Mouse (Mus musculus) E14TG2a.4 (cell line): ENCODE data around the gene Cdk17.
A peak's percentile ranks its signal among the peaks of the same experiment; 100 is the strongest.

Source experiments
- H3K27me3 ChIP-seq: 2 replicates; pipeline ENCODE4 v1.6.1; 2014; ENCODE audit warnings: low read length, control low read depth; ENCODE audit not compliant: insufficient read depth
- H3K36me3 ChIP-seq: 2 replicates; pipeline ENCODE4 v1.6.1; 2014; ENCODE audit warnings: low read length, control low read depth; ENCODE audit not compliant: insufficient read depth
- H3K4me1 ChIP-seq: replicated peaks from 2 replicates; pipeline ENCODE4 v1.6.1; 2014; ENCODE audit warnings: low read depth, low read length, control low read depth
- H3K4me3 ChIP-seq: replicated peaks from 2 replicates; pipeline ENCODE4 v1.5.1; 2014; ENCODE audit warnings: mild to moderate bottlenecking, low read length
- H3K9me3 ChIP-seq: 2 replicates; pipeline ENCODE4 v1.6.1; 2014; ENCODE audit warnings: low read length, control low read depth
- CTCF ChIP-seq: conservative IDR thresholded peaks from 2 replicates; pipeline ENCODE4 v1.5.1; 2014; ENCODE audit warnings: low read length
- NANOG ChIP-seq: IDR thresholded peaks from 2 replicates; pipeline ENCODE4 v1.6.1; 2014; ENCODE audit warnings: borderline replicate concordance, low read length, mixed read lengths
- POU5F1 ChIP-seq: IDR thresholded peaks from 2 replicates; pipeline ENCODE4 v1.6.1; 2014; ENCODE audit warnings: low read length, borderline replicate concordance

Cdk17 gene

GRCm38 (mm10) chr10:93275212-93276136 is 114.8 kb downstream of the Cdk17 start:
- H3K27me3 ChIP-seq: no peaks in the 10 kb centered on the region
- H3K4me3 ChIP-seq: peak overlapping the region; percentile 63
- no peaks in the 10 kb centered on the region for H3K9me3 ChIP-seq
- no peaks in the 10 kb centered on the region for H3K36me3 ChIP-seq
- H3K4me1 ChIP-seq: peaks cover 73% of the 10 kb centered on the region
- TF ChIP-seq CTCF (no peak), NANOG (no peak), POU5F1 (no peak)

- H3K36me3 ChIP-seq: 0 out of 2 replicates have a peak, but pooled peaks cover 5% of the 10 kb centered on the region
- H3K27me3 ChIP-seq: no peaks in the 10 kb centered on the region
- peak overlapping the region; percentile 63; the same call in 1 of the 2 replicates for H3K4me3 ChIP-seq
- no peaks in the 10 kb centered on the region for H3K9me3 ChIP-seq
- peaks cover 78% of the 10 kb centered on the region for H3K4me1 ChIP-seq
- TF ChIP-seq POU5F1 (no peak), CTCF (no peak), NANOG (no peak)
Observed at GRCm38 (mm10) chr10:93276349-93276763, 115.7 kb downstream of the Cdk17 start.

DNA sequence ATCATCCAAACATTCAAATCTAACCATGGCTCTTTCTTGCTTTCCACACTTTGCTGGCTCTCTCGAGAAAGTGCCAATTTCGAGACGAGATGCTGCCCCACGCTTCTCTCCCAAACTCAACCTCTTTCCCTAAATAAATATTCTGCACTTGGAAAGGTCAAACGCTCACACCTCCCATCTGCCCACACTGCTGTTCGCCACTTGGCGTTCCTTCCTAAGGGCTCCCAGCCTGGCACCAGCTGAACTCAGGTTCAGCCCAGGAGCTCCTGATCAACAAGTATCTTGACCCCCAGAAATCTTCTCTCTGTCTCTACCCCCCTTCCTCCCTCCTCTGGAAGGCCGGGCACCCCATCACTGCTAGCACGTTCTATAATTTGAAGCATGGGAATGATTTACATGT is 116.2 kb downstream of the Cdk17 start:
- Histone ChIP-seq H3K36me3 (0 out of 2 replicates have a peak, but pooled peaks cover 5% of the 10 kb centered on the region), H3K27me3 (no peaks in the 10 kb centered on the region), H3K9me3 (no peaks in the 10 kb centered on the region), H3K4me3 (no peak overlapping the region), H3K4me1 (peaks cover 76% of the 10 kb centered on the region)
- no peak for TF ChIP-seq NANOG
- TF ChIP-seq CTCF: no peak
- TF ChIP-seq POU5F1: no peak

DNA sequence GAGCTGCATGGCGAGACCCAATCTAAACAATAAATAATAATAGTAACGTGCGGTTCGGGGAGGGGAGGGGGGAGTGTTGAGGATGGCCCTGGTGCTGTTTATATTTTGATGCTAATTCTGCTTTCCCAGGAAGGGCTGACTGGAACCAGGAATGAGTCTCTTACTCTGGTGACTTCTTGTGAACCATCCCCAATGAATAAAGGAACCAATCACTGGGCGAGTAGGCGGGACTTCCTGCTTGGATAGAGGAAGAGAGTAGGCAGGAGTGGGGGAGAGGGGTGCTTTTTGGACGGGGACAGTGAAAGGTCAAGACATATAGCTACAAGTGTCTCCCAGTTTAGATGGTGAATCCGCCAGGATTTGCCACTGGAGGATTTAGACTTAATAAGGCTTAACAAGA is 117.7 kb downstream of the Cdk17 start:
- peaks cover 62% of the 10 kb centered on the region for H3K4me1 ChIP-seq
- no peaks in the 10 kb centered on the region for H3K27me3 ChIP-seq
- H3K36me3 ChIP-seq: 0 out of 2 replicates have a peak, but pooled peaks cover 5% of the 10 kb centered on the region
- H3K4me3 ChIP-seq: peak overlapping the region; percentile 80
- no peaks in the 10 kb centered on the region for H3K9me3 ChIP-seq
- no peak for TF ChIP-seq CTCF
- TF ChIP-seq POU5F1: no peak
- TF ChIP-seq NANOG: no peak

- TF ChIP-seq POU5F1: no peak
- no peak for TF ChIP-seq NANOG
- no peak for TF ChIP-seq CTCF
- Histone ChIP-seq H3K4me1 (peaks cover 58% of the 10 kb centered on the region), H3K4me3 (peak overlapping the region; percentile 80), H3K9me3 (no peaks in the 10 kb centered on the region), H3K27me3 (no peaks in the 10 kb centered on the region), H3K36me3 (0 out of 2 replicates have a peak, but pooled peaks cover 5% of the 10 kb centered on the region)
Observed at GRCm38 (mm10) chr10:93279062-93279461, 118.4 kb downstream of the Cdk17 start.

- no peaks in the 10 kb centered on the region for H3K27me3 ChIP-seq
- H3K4me1 ChIP-seq: peaks cover 55% of the 10 kb centered on the region
- no peak for TF ChIP-seq CTCF
- no peak for TF ChIP-seq POU5F1
- no peak for TF ChIP-seq NANOG
- H3K36me3 ChIP-seq: 0 out of 2 replicates have a peak, but pooled peaks cover 5% of the 10 kb centered on the region
- no peak overlapping the region for H3K4me3 ChIP-seq
- no peaks in the 10 kb centered on the region for H3K9me3 ChIP-seq
Observed at GRCm38 (mm10) chr10:93280586-93280985, 119.9 kb downstream of the Cdk17 start.

- no peaks in the 10 kb centered on the region for H3K27me3 ChIP-seq
- TF ChIP-seq NANOG (no peak), CTCF (no peak), POU5F1 (no peak)
- peaks cover 50% of the 10 kb centered on the region for H3K4me1 ChIP-seq
- no peak overlapping the region for H3K4me3 ChIP-seq
- H3K36me3 ChIP-seq: 0 out of 2 replicates have a peak, but pooled peaks cover 5% of the 10 kb centered on the region
- no peaks in the 10 kb centered on the region for H3K9me3 ChIP-seq
Observed at GRCm38 (mm10) chr10:93281092-93281491, 120.4 kb downstream of the Cdk17 start.

DNA sequence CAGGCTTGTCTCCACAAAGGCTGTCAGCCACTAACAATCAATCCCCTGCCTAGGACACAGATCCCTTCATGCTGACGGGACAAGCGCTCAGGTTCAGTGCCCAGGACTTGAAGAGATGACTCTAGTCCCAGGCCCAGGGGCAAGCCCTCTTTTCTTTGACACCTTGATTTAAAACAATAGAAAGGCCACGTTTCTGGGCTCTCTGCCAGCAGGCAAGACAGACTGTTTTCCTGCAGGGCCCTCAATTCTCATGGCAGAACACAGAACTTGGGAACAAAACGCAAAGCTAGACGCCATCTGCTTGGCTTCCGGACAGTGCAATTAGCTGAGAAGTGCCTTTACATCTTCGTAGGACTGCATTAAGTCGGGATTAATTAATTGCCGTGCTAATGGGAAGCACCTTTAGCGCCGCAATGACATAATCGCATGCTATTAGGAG is 121.9 kb downstream of the Cdk17 start:
- no peaks in the 10 kb centered on the region for H3K9me3 ChIP-seq
- no peak overlapping the region for H3K4me3 ChIP-seq
- H3K4me1 ChIP-seq: peaks cover 37% of the 10 kb centered on the region
- H3K27me3 ChIP-seq: no peaks in the 10 kb centered on the region; the same call in 1 of the 2 replicates
- H3K36me3 ChIP-seq: 0 out of 2 replicates have a peak, but pooled peaks cover 5% of the 10 kb centered on the region
- TF ChIP-seq NANOG (no peak), CTCF (no peak), POU5F1 (no peak)
